Mouse (Mus musculus): ENCODE measurements at regions not wholly inside any gene's neighbourhood (a gene's known extent, or its start where the extent isn't known, plus 50 kb on each side); places are given as distances from the start of the nearest gene placed in this dataset.
"Not testable (repeated sequence)": the region's sequence is repeated elsewhere in the genome, so short reads cannot be mapped to it uniquely, and the experiment has no call there.

DNA sequence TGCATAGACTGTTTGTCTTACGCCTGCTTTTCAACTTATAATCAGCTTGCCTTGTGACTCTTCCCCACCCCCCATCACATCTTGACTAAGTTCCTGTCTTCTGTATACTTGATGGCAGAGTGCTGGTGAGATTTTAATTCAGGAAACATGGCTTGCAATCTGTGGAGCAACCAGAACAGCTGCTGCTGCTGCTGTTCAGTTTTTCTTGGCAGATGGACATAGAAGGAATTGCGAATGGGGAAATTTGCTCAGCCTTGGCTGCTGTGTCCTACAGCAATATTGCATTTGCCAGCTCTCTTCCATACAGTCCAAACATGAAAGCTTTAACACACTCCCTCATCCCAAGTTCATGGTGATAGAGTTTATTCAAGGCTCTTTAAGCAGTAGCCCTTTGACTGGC lies 262.3 kb downstream of the Pros1 start:
- Histone ChIP-seq H3K4me3 (no peak overlapping the region), H3K27ac (no peak overlapping the region)
- TF ChIP-seq CTCF (IDR thresholded peaks at IDR 0.05), result no peak
- intact Hi-C loops (cut with DNase I), result loop anchor here (2.0 kb wide), 1 partner anchor 62 kb away; no protein-coding TSS in a partner anchor
- DNase-seq (ENCODE audit: extremely low spot score in 1 of 2, low spot score in 2 of 2), result peak in 1 of 2 experiments; percentile 20

DNA sequence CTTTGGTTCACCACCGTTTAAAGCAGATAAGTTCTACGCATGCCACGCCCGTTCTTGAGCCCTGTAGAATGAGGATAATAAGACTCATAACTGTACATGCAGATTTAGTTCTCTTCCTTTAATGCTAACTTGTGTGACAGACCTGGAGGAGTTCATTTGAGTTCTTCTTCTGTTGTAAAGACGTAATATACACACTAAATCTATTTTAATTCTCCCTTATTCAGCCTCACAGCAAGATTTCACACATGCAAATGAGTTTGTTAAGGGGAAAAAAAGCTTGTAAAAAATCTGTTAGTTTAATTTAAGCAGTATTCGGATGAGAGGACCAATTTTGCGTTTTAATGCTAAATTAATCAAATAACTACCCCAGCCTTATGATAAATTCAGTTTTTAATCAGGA lies 264.6 kb downstream of the Pros1 start:
- DNase-seq (ENCODE audit: extremely low spot score in 1 of 2, low spot score in 2 of 2), result no peak
- Histone ChIP-seq H3K4me3 (no peak overlapping the region), H3K27ac (no peak overlapping the region)
- intact Hi-C loops (cut with DNase I), result no loop called here
- TF ChIP-seq CTCF (IDR thresholded peaks at IDR 0.05), result no peak

DNA sequence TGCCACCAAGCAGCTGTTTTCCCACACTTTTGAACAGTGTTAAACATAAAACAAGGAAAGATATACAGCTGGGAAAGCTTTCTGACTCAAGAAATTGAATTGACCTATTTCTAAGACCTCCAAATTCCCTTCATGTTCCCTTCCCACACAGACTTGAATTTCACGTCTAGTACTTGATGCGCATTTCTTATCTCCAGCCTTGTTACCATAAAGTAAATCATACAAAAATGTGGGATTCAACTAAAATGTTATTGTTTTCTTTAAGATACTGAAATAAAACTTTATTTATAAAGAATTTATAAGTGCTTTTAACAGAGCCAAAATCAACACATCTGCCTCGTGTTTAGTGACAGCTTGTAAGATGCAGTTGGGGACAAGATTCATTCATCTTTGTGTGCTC lies 289.7 kb downstream of the Pros1 start:
- DNase-seq (ENCODE audit: extremely low spot score in 1 of 2, low spot score in 2 of 2), result no peak
- Histone ChIP-seq H3K4me3 (no peak overlapping the region), H3K27ac (no peak overlapping the region)
- intact Hi-C loops (cut with DNase I), result no loop called here
- TF ChIP-seq CTCF (IDR thresholded peaks at IDR 0.05), result no peak

DNA sequence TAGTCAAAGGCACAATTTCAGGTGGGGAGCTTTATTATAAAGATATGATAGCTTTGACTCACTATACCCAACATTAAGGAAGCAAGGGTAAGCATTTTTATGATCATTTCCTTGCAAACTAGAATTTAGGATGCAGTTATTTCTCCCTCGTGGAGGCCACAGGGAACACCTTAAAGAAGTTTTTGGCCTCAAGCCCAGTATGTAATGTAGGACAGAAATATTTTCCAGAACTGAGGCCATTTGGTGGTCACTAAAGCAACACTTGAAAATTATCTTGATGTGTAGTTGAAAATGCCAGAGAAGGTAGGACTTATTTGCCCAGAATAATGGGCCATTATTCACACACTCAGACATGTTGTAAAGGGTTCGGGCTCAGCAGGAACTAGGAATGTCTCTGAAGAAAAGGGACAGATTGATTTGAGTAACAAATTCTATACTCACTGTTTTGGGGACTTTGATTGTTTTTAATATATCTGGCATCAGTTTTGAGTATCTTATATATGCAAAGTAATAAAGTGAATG lies 301.3 kb downstream of the Pros1 start:
- intact Hi-C loops (cut with DNase I), result no loop called here
- TF ChIP-seq CTCF (IDR thresholded peaks at IDR 0.05), result no peak
- Histone ChIP-seq H3K27ac (no peak overlapping the region), H3K4me3 (no peak overlapping the region)
- no peak for DNase-seq (ENCODE audit: extremely low spot score in 1 of 2, low spot score in 2 of 2)

DNA sequence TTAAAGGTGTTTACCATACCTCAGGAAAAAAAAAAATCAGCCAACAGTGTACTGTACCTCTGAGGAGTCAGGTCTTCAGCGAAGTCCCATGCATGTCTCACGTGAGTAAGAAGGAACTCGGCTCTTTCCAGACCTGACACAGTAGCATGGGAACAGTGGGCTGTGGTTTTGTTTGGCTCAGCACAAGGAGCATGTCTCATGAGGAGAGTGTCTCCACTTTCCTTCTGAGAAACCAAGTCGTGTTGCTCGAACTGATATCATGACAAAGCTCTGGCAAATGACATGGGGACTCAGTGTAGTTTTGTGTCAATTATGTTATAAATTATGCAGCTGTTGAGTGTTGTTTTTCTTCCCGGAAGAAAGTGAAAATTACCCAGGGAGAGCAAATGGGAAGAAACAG lies 316.0 kb downstream of the Pros1 start:
- no peak for DNase-seq (ENCODE audit: extremely low spot score in 1 of 2, low spot score in 2 of 2)
- intact Hi-C loops (cut with DNase I), result no loop called here

DNA sequence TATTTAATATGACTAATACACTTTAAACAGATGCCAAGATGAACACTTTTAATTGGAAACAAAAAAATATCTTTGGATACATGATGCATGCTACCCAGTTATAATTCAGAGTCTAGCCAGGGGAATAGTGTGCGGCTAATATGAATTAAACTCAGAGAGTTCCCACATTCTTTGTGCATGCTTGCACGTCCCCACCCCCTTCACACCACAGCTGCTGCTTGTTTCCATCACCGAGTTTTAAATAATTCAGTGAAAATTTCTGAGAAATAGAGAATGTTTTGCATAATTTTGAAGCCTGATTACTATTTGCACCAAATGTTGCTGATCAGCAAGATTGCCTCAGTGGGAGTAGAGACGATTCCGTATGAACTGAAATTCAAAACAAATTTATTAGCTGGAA lies 325.1 kb downstream of the Pros1 start:
- intact Hi-C loops (cut with DNase I), result loop anchor here (2.0 kb wide), 1 partner anchor 62 kb away; no protein-coding TSS in a partner anchor
- no peak for TF ChIP-seq CTCF (IDR thresholded peaks at IDR 0.05)
- H3K27ac ChIP-seq, result no peak overlapping the region
- no peak overlapping the region for H3K4me3 ChIP-seq
- DNase-seq (ENCODE audit: extremely low spot score in 1 of 2, low spot score in 2 of 2), result peak; percentile 16 to 17

More for the DNA sequence above, 316.0 kb downstream of the Pros1 start:
- no peak overlapping the region for H3K4me3 ChIP-seq
- no peak overlapping the region for H3K27ac ChIP-seq
- no peak for TF ChIP-seq CTCF (IDR thresholded peaks at IDR 0.05)

DNA sequence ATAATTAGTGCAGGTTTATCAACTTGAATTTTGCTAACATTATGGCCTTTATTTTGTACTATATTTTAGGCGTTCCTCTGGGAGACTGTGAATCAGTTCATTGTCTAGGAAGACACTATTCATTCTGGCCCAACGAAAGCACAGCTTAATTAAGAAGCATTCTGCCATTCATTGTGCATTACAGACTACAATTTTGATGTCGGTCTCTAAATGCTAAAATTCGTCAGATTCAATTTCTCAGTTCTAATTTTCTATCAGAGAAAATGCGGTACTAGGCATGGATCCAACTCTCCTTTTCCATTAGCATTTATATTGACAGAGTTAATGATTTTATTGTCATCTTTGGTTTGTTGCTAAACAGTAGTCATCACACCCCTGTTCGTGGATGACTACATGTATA lies 337.1 kb downstream of the Pros1 start:
- no peak for DNase-seq (ENCODE audit: extremely low spot score in 1 of 2, low spot score in 2 of 2)
- intact Hi-C loops (cut with DNase I), result no loop called here
- Histone ChIP-seq H3K4me3 (no peak overlapping the region), H3K27ac (no peak overlapping the region)
- TF ChIP-seq CTCF (IDR thresholded peaks at IDR 0.05), result no peak

DNA sequence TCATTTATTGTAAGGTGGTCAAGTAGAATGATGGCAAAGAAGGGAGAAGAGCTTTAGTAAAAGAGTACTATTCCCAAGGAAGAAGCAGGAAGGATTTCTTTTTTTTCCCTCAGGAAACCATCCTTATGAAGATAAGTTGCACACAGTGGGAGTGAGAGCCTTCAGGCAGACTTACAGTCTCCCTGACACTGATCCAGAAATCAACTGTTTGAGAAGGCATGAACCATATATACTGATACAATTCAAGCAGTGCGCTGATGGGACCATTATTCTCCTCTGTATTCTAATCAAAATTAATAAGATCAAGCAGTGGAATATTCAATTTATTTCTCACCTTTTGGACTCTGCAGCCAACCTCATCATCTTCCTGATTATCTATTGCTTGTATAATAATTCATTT lies 337.5 kb downstream of the Pros1 start:
- no peak for TF ChIP-seq CTCF (IDR thresholded peaks at IDR 0.05)
- H3K4me3 ChIP-seq, result no peak overlapping the region
- no peak overlapping the region for H3K27ac ChIP-seq
- no peak for DNase-seq (ENCODE audit: extremely low spot score in 1 of 2, low spot score in 2 of 2)
- intact Hi-C loops (cut with DNase I), result no loop called here

DNA sequence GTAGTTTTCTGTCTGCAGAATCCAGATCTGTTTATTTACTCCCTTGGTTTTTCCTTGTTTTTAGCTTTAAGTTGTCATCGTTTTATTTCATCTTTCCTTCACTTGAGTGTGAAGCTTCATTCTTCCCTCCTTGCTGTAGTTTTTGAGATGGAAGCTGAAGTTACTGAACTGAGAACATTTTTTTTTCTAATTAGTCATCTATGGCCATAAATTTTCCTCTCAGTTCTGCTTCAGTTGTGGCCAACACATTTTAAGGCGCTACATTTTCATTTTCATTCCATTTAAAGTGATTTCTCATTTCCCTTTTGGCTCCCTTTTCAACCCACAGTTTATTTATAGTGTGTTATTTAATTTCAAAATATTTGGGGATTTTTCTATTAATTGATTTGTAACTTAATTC lies 340.5 kb downstream of the Pros1 start:
- DNase-seq (ENCODE audit: extremely low spot score in 1 of 2, low spot score in 2 of 2), result no peak
- Histone ChIP-seq H3K27ac (no peak overlapping the region), H3K4me3 (no peak overlapping the region)
- intact Hi-C loops (cut with DNase I), result no loop called here
- no peak for TF ChIP-seq CTCF (IDR thresholded peaks at IDR 0.05)

DNA sequence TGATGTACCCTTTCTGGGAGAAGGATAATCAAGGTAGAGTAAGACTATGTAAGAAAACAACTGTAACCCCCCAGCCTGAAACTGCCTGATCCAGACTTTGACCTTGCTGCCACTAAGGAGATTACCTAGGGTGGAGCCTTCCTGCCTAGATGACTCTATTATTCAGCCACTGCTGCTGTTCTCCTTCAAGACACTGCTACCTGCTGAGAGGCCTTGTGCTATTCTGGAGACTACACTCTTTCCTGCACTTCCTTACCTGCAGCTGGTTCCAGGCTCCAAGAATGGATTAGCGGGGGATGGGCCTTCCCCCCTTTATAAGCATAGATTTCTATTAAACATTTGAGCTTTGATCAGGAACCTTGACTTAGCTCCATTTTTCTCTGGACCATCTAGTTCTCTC lies 359.4 kb downstream of the Pros1 start:
- H3K4me3 ChIP-seq; DNase-seq (ENCODE audit: extremely low spot score in 1 of 2, low spot score in 2 of 2); intact Hi-C loops (cut with DNase I); H3K27ac ChIP-seq: not testable (repeated sequence)

DNA sequence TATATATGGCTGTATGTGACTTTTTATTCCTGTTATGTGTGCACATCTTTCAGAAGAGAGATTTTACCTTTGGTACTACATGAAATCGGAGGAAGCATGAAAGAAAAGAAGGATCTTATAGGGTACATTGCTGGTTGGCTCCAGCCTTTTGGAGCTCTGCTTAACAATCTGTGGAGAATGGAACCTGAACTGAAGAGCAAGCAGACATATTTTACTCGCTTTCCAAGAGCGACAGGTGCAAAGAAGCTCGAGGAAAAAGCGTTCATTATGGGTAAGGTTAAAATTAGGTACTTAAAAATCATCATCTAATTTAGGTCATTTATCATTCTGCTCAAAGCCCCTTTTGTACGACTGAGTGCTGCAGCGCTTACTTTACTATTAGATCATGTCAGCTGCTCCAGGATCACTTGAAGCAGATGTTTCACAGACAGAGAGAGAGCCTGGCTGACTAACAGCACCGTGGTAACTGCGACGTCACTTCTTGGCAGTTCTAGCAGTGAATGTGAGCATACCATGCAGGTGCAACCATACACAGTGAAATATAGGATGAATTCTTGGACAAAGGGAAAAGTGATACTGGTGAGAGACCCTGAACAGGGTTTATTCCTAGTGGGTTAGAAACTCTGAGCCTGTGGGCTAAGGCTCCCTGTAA lies 366.2 kb downstream of the Pros1 start:
- Histone ChIP-seq H3K4me3 (no peak overlapping the region), H3K27ac (no peak overlapping the region)
- TF ChIP-seq CTCF (IDR thresholded peaks at IDR 0.05), result no peak
- intact Hi-C loops (cut with DNase I), result loop anchor here (10.0 kb wide), 1 partner anchor 1524 kb away; no protein-coding TSS in a partner anchor
- no peak for DNase-seq (ENCODE audit: extremely low spot score in 1 of 2, low spot score in 2 of 2)

DNA sequence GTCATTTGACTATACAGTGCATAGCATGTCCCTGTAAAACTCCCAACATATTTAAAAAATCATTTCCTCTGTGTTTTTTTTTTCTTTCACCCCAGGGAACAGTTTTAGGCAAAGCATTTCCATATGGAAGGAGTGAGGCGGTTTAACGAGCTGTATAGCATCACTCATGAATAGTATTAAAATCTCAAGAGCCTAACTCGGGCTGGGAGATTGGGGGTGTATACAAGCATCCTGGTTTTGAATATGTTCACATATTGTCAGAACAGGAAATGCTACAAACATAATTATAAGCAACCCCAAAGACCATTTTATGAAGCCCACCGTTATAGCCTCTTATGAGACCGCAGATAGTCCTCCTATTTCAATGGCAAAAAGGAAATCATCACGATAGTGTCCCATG lies 370.5 kb downstream of the Pros1 start:
- no peak for DNase-seq (ENCODE audit: extremely low spot score in 1 of 2, low spot score in 2 of 2)
- Histone ChIP-seq H3K27ac (no peak overlapping the region), H3K4me3 (no peak overlapping the region)
- no peak for TF ChIP-seq CTCF (IDR thresholded peaks at IDR 0.05)
- intact Hi-C loops (cut with DNase I), result loop anchor here (10.0 kb wide), 1 partner anchor 1520 kb away; no protein-coding TSS in a partner anchor

DNA sequence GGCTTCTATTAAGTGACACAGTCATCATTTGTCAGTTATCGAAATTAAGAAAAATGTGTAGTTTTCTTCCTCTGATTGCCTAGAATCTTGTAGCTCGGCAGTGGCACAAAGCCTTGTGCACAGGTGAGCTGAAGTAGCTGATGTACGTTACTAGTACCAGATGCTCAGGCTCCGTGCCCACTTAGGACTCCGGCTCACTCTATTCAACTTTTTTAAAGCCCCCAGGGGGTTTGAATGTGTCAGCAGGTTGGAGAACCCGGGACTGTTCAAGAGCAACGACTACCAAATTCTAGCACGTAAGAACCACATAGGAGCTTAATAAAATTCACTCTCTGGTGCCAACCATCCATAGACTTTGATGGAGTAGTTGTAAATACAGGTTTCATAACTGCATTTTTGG lies 371.0 kb downstream of the Pros1 start:
- no peak for DNase-seq (ENCODE audit: extremely low spot score in 1 of 2, low spot score in 2 of 2)
- TF ChIP-seq CTCF (IDR thresholded peaks at IDR 0.05), result no peak
- intact Hi-C loops (cut with DNase I), result loop anchor here (10.0 kb wide), 1 partner anchor 1520 kb away; no protein-coding TSS in a partner anchor
- H3K27ac ChIP-seq, result no peak overlapping the region
- H3K4me3 ChIP-seq, result no peak overlapping the region

Measured in left cerebral cortex, adult 2 months (tissue).